Mouse (Mus musculus) embryonic facial prominence, embryonic 15.5 days (tissue): ENCODE data around the gene Vkorc1l1. TPM values are rescaled to one million over a fixed set of nuclear protein-coding genes. Genes with fewer than 3 reads are reported as not detected.

Source experiments
- ATAC-seq: fragments of 200-750 bp; cut with Nextera tagmentation; 2 replicates; pipeline ENCODE4 v1.8.0; 2017; ENCODE audit warnings: low read depth, moderate TSS enrichment; ENCODE audit not compliant: insufficient number of reproducible peaks, low FRiP score, low TSS enrichment
- H3K27ac ChIP-seq: fragments of 300-500 bp; sonication (generic); replicated peaks from 2 replicates; pipeline ENCODE4 v1.5.1; 2015; ENCODE audit warnings: mild to moderate bottlenecking, inconsistent platforms
- H3K27me3 ChIP-seq: fragments of 300-500 bp; sonication (generic); 2 replicates; pipeline ENCODE4 v1.6.1; 2015; ENCODE audit warnings: inconsistent platforms
- H3K36me3 ChIP-seq: fragments of 300-500 bp; sonication (generic); 2 replicates; pipeline ENCODE4 v1.6.1; 2015; ENCODE audit warnings: mild to moderate bottlenecking, inconsistent platforms
- H3K4me1 ChIP-seq: fragments of 300-500 bp; sonication (generic); 2 replicates; pipeline ENCODE4 v1.6.1; 2015; ENCODE audit warnings: inconsistent platforms
- H3K4me2 ChIP-seq: fragments of 300-500 bp; sonication (generic); replicated peaks from 2 replicates; pipeline ENCODE4 v1.6.1; 2015; ENCODE audit warnings: mild to moderate bottlenecking, inconsistent platforms
- H3K4me3 ChIP-seq: fragments of 300-500 bp; sonication (generic); replicated peaks from 2 replicates; pipeline ENCODE4 v1.5.1; 2015; ENCODE audit warnings: mild to moderate bottlenecking, inconsistent platforms
- H3K9ac ChIP-seq: fragments of 300-500 bp; sonication (generic); 2 replicates; pipeline ENCODE4 v1.6.1; 2015; ENCODE audit warnings: inconsistent platforms
- H3K9me3 ChIP-seq: fragments of 300-500 bp; sonication (generic); replicated peaks from 2 replicates; pipeline ENCODE4 v1.6.1; 2016; ENCODE audit warnings: inconsistent platforms
- WGBS: fragments of 180-500 bp; shearing (Covaris S2); methylation state at CpG from one replicate; pipeline ENCODE4 v1.1.7; 2015; 5-methylcytosine and 5-hydroxymethylcytosine counted together
- polyA plus RNA-seq: library from polyadenylated mRNA; unstranded; fragments of >200 nt; fragmentation: Nextera tagmentation; extraction: Ambion mirVana; gene quantifications from 2 replicates; pipeline ENCODE4 v1.2.1, GENCODE M21; 2015

The Vkorc1l1 gene
- polyA plus RNA-seq, 1 experiment from 2014 or later, result 24.9 TPM

DNA sequence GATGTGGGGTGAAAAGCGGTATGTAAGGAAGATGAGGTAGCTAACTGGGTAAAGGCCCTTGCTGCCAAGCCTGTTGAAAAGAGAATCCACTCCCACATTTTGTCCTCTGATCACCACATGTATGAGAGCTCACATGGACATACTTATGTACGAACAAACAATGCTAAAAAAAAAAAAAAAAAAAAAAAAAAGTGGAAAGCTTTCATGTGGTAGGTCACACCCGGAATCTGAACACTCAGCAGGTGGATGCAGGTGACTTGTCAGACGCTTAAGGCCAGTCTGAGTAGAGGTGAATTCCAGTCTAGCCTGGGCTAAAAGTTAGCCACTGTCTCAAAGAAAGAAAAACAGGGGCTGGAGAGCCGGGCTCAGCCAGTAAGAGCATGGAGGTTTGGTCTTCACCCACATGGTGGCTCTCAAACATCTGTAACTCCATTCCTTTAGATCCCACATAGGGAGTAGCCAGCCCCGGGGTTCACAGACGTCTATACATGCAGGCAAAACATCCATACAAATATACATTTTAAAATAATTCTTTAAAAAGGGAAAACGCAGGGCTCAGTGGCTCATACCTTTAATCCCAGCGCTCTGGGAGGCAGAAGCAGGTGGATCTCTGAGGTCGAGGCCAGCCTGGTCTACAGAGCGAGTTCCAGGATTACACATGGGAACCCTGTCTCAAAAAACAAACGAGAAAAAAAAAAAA is 81.4 kb downstream of the Vkorc1l1 start:
- Histone ChIP-seq H3K9ac (no peak overlapping the region), H3K4me3 (peak overlapping the region; percentile 60), H3K4me2 (peak overlapping the region; percentile 87), H3K9me3 (no peaks in the 10 kb centered on the region), H3K4me1 (peaks cover 13% of the 10 kb centered on the region), H3K36me3 (0 out of 2 replicates have a peak, but pooled peaks cover 2% of the 10 kb centered on the region), H3K27me3 (0 out of 2 replicates have a peak, but pooled peaks cover 3% of the 10 kb centered on the region), H3K27ac (no peak overlapping the region)
- no peak for ATAC-seq
- 36% methylated on average over 12 of the region's 12 CpGs for WGBS

- peaks cover 15% of the 10 kb centered on the region for H3K4me1 ChIP-seq
- H3K4me2 ChIP-seq, result peak overlapping the region; percentile 87
- H3K27me3 ChIP-seq, result 0 out of 2 replicates have a peak, but pooled peaks cover 3% of the 10 kb centered on the region
- peak overlapping the region; percentile 84 for H3K27ac ChIP-seq
- under 1% methylated on average over 32 of the region's 32 CpGs for WGBS
- no peaks in the 10 kb centered on the region for H3K9me3 ChIP-seq
- H3K36me3 ChIP-seq, result no peaks in the 10 kb centered on the region
- H3K9ac ChIP-seq, result peak overlapping the region; percentile 39
- peak; percentile 88 for ATAC-seq
- H3K4me3 ChIP-seq, result peak overlapping the region; percentile 60
Measured at GRCm38 (mm10) chr5:130023767-130024539, 82.2 kb downstream of the Vkorc1l1 start.

DNA sequence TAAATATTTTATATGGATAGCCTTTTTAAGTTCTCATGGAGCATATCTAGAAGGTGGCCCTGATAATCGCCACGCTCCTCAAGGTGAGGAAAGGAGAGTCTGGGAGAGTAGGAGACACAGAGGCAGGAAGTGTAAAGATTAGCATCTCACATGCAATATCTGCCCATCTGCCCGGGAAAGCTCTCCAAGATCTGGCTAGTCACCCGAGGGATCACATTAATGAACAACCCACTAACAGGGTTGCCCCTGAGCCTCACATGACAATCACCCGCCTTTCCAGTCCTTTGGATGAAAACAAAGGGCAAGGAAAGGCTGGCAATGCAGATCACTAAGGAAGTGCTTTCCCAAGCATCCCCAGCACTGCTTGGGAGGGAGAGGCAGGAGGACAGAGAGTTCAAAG is 85.4 kb downstream of the Vkorc1l1 start:
- no peak overlapping the region for H3K4me2 ChIP-seq
- peaks cover 13% of the 10 kb centered on the region; the same call in 1 of the 2 replicates for H3K4me1 ChIP-seq
- H3K4me3 ChIP-seq, result no peak overlapping the region
- no peaks in the 10 kb centered on the region for H3K9me3 ChIP-seq
- H3K27me3 ChIP-seq, result 0 out of 2 replicates have a peak, but pooled peaks cover 3% of the 10 kb centered on the region
- no peak overlapping the region for H3K27ac ChIP-seq
- H3K36me3 ChIP-seq, result no peaks in the 10 kb centered on the region
- WGBS, result 71% methylated on average over 5 of the region's 5 CpGs
- ATAC-seq, result no peak
- H3K9ac ChIP-seq, result no peak overlapping the region

DNA sequence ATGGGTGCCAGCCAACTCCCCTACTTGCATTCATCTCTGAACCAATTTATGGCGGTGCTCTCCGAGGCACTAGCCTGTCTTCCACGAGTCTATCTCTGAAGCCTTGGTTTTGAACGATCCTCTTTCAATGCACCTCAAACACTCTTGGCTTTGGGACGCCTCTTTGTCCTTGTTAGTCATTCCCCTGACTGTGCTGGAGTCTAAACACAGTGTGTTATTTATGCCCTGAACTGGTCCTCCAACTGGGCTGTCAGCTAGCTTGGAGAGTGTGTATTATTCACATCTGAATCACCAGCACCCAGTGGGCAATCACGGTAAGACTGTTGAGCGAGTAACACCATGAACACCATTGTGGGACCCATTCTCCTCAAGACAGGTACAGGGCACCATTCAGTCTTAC is 85.9 kb downstream of the Vkorc1l1 start:
- Histone ChIP-seq H3K36me3 (no peaks in the 10 kb centered on the region), H3K4me3 (no peak overlapping the region), H3K27me3 (0 out of 2 replicates have a peak, but pooled peaks cover 3% of the 10 kb centered on the region), H3K9ac (no peak overlapping the region), H3K9me3 (no peaks in the 10 kb centered on the region), H3K4me1 (peaks cover 13% of the 10 kb centered on the region; the same call in 1 of the 2 replicates), H3K27ac (no peak overlapping the region), H3K4me2 (no peak overlapping the region)
- 90% methylated on average over 7 of the region's 7 CpGs for WGBS
- no peak for ATAC-seq

GRCm38 (mm10) chr5:130029142-130029897 is 87.5 kb downstream of the Vkorc1l1 start, which contains the start of the genes Asl and Crcp:
Asl (minus strand) TSS chr5:130029247.
Crcp (plus strand) TSS chr5:130029290.
- WGBS, result 1% methylated on average over 51 of the region's 51 CpGs
- Histone ChIP-seq H3K9ac (peak within 1 kb of the TSS; percentile 78), H3K36me3 (no peaks in the 10 kb centered on the region), H3K4me3 (peak within 1 kb of the TSS; percentile 78), H3K9me3 (no peaks in the 10 kb centered on the region), H3K27me3 (0 out of 2 replicates have a peak, but pooled peaks cover 3% of the 10 kb centered on the region), H3K27ac (peak within 1 kb of the TSS; percentile 94), H3K4me1 (0 out of 2 replicates have a peak, but pooled peaks cover 8% of the 10 kb centered on the region), H3K4me2 (peak within 1 kb of the TSS; percentile 66)
- ATAC-seq, result peak; percentile 81

DNA sequence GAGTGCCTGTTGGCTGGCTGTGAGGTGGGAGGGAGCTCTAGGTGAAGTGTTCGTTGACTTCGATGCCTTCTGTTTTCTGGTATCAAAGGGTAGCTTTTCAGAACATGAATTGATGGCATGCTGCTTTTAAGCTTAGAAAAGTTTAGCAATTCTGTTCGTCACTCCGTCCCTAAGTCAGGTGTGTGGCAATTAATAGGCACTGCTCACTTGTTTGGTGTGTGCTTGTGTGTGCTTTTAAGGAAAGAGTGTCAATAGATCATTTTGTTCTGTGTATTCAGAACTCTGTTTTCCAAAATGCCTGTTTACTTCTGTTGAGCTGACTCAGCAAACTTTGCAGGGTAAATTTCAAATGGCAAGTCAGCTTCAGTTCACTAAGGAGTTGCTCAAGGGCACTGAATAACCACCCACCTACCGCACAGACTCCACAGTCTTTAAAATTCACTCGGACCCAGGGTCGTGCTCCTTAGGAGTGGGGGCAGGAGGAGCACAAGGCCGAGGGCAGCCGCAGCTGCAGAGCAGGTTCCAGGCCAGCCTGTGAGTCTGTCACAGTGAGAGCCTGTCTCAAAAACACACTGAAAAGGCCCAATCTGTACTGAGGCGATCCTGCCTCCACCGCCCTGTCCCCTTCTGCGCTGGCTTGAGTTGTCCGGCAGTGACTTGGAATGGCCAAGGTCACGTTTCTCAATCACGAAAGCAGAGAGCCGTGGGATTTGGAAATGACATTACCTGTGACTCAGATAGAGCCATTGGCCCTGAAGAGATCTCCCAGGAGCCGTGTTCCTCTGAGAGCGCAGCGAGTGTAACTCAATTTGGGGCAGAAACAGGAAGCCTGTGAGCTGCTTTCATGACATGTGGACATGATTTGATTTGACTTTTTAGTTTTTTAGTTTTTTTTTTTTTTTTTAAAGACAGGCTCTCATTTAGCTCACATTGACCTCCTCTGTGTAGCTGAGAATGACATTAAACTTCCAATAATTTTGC is 89.9 kb downstream of the Vkorc1l1 start:
- Histone ChIP-seq H3K4me1 (0 out of 2 replicates have a peak, but pooled peaks cover 8% of the 10 kb centered on the region), H3K36me3 (0 out of 2 replicates have a peak, but pooled peaks cover 8% of the 10 kb centered on the region), H3K27me3 (0 out of 2 replicates have a peak, but pooled peaks cover 3% of the 10 kb centered on the region), H3K4me2 (no peak overlapping the region), H3K4me3 (no peak overlapping the region), H3K27ac (no peak overlapping the region), H3K9ac (no peak overlapping the region), H3K9me3 (no peaks in the 10 kb centered on the region)
- ATAC-seq, result no peak
- WGBS, result 83% methylated on average over 19 of the region's 19 CpGs

DNA sequence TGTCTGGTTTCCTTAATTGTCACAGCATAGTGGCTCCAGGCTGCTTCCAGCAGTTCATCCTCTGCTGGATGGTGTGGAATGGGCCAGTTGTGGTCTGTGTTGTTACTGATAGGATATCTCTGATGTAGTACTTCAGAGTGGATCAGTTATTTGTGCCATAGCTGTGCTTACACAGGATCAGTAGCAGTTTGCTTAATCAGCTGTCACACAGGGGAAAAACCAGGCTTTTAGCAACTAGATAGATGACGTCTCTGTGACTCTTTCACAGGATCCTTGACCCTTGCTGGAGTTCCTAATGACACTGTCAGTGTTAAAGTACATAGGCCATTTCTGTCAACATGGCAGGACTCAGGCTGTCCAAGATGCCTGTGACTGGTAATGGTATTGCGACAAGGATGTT is 92.1 kb downstream of the Vkorc1l1 start:
- Histone ChIP-seq H3K9ac (no peak overlapping the region), H3K27ac (no peak overlapping the region), H3K36me3 (peaks cover 18% of the 10 kb centered on the region; the same call in 1 of the 2 replicates), H3K9me3 (no peaks in the 10 kb centered on the region), H3K27me3 (no peaks in the 10 kb centered on the region), H3K4me1 (0 out of 2 replicates have a peak, but pooled peaks cover 8% of the 10 kb centered on the region), H3K4me3 (no peak overlapping the region), H3K4me2 (no peak overlapping the region)
- WGBS, result 83% methylated on average over 2 of the region's 2 CpGs
- no peak for ATAC-seq

Other genes with a start within 250 kb of the Vkorc1l1 start
- gene Sept14, start 233.5 kb upstream of the Vkorc1l1 start, polyA plus RNA-seq, result not detected in 2 replicates
- 187 and 201 TPM in 2 replicates for gene Mrps17, start 226.5 kb upstream of the Vkorc1l1 start, polyA plus RNA-seq
- 103 and 104 TPM in 2 replicates for gene Nipsnap2, start 216.9 kb upstream of the Vkorc1l1 start, polyA plus RNA-seq
- 30.7 and 35.3 TPM in 2 replicates for gene Psph, start 154.5 kb upstream of the Vkorc1l1 start, polyA plus RNA-seq
- gene Sumf2, start 95.0 kb upstream of the Vkorc1l1 start, polyA plus RNA-seq, result 58.5 and 63.3 TPM in 2 replicates
- gene Chchd2, start 54.5 kb upstream of the Vkorc1l1 start, polyA plus RNA-seq, result 806 and 868 TPM in 2 replicates
- gene Zbed5, start 46.2 kb upstream of the Vkorc1l1 start, polyA plus RNA-seq, result 5.8 and 5.9 TPM in 2 replicates
- gene Phkg1, start 43.4 kb upstream of the Vkorc1l1 start, polyA plus RNA-seq, result 0.37 and 0.41 TPM in 2 replicates
- 3.6 and 4.7 TPM in 2 replicates for gene Nupr1l, start 33.4 kb upstream of the Vkorc1l1 start, polyA plus RNA-seq
- gene Gusb, start 61.1 kb downstream of the Vkorc1l1 start, polyA plus RNA-seq, result 46.7 and 47.7 TPM in 2 replicates
- 30.0 and 30.4 TPM in 2 replicates for gene Asl, start 87.3 kb downstream of the Vkorc1l1 start, polyA plus RNA-seq
- 37.9 and 39.4 TPM in 2 replicates for gene Crcp, start 87.3 kb downstream of the Vkorc1l1 start, polyA plus RNA-seq
- gene Tpst1, start 131.4 kb downstream of the Vkorc1l1 start, polyA plus RNA-seq, result 99.2 and 111 TPM in 2 replicates
- gene Kctd7, start 202.9 kb downstream of the Vkorc1l1 start, polyA plus RNA-seq, result 6.1 and 7.4 TPM in 2 replicates
- 30.1 and 32.6 TPM in 2 replicates for gene Rabgef1, start 229.8 kb downstream of the Vkorc1l1 start, polyA plus RNA-seq